Mouse (Mus musculus): ENCODE results near the gene Fgf12. TPM values are rescaled to one million over a fixed set of nuclear protein-coding genes. Genes with fewer than 3 reads are reported as not detected.

The Fgf12 gene
- polyA plus RNA-seq, 1 experiment from 2014 or later, result 2.3 TPM

- WGBS, result 89% methylated on average over 3 of the region's 3 CpGs
- no peak overlapping the region for H3K27ac ChIP-seq
- H3K27me3 ChIP-seq (ENCODE audit: poor library complexity, severe bottlenecking), result no peaks in the 10 kb centered on the region
- DNase-seq (ENCODE audit: extremely low spot score, low spot score), result no peak
- H3K9me3 ChIP-seq, result no peaks in the 10 kb centered on the region
- H3K36me3 ChIP-seq (replicated peaks), result no peaks in the 10 kb centered on the region
- no peak overlapping the region for H3K4me3 ChIP-seq
- H3K4me1 ChIP-seq, result no peaks in the 10 kb centered on the region; the same call in 1 of the 2 replicates
Measured at GRCm38 (mm10) chr16:28681625-28682024, 71.2 kb downstream of the Fgf12 start.

- Histone ChIP-seq H3K4me3 (no peak overlapping the region), H3K4me1 (no peaks in the 10 kb centered on the region), H3K9me3 (no peaks in the 10 kb centered on the region), H3K27ac (no peak overlapping the region), H3K36me3 (replicated peaks) (no peaks in the 10 kb centered on the region), H3K27me3 (ENCODE audit: poor library complexity, severe bottlenecking) (no peaks in the 10 kb centered on the region)
- DNase-seq (ENCODE audit: extremely low spot score, low spot score), result no peak
- WGBS, result 91% methylated on average over 5 of the region's 5 CpGs
Measured at GRCm38 (mm10) chr16:28668815-28669347, 84.0 kb downstream of the Fgf12 start.

GRCm38 (mm10) chr16:28652640-28653039 is 100.2 kb downstream of the Fgf12 start:
- Histone ChIP-seq H3K36me3 (replicated peaks) (no peaks in the 10 kb centered on the region), H3K9me3 (no peaks in the 10 kb centered on the region), H3K27me3 (ENCODE audit: poor library complexity, severe bottlenecking) (no peaks in the 10 kb centered on the region), H3K4me3 (no peak overlapping the region), H3K27ac (no peak overlapping the region), H3K4me1 (peaks cover 3% of the 10 kb centered on the region; the same call in 1 of the 2 replicates)
- no peak for DNase-seq (ENCODE audit: extremely low spot score, low spot score)
- WGBS, result 94% methylated on average over 10 of the region's 10 CpGs

GRCm38 (mm10) chr16:28650589-28650988 is 102.3 kb downstream of the Fgf12 start:
- 77% methylated on average over 3 of the region's 3 CpGs for WGBS
- H3K4me3 ChIP-seq, result no peak overlapping the region
- H3K4me1 ChIP-seq, result peaks cover 3% of the 10 kb centered on the region; the same call in 1 of the 2 replicates
- DNase-seq (ENCODE audit: extremely low spot score, low spot score), result no peak
- no peaks in the 10 kb centered on the region for H3K36me3 ChIP-seq (replicated peaks)
- H3K27ac ChIP-seq, result no peak overlapping the region
- H3K27me3 ChIP-seq (ENCODE audit: poor library complexity, severe bottlenecking), result no peaks in the 10 kb centered on the region
- no peaks in the 10 kb centered on the region for H3K9me3 ChIP-seq

GRCm38 (mm10) chr16:28645030-28645429 is 107.8 kb downstream of the Fgf12 start:
- Histone ChIP-seq H3K4me3 (no peak overlapping the region), H3K4me1 (peaks cover under 1% of the 10 kb centered on the region; the same call in 1 of the 2 replicates), H3K36me3 (replicated peaks) (no peaks in the 10 kb centered on the region), H3K9me3 (no peaks in the 10 kb centered on the region), H3K27me3 (ENCODE audit: poor library complexity, severe bottlenecking) (no peaks in the 10 kb centered on the region), H3K27ac (no peak overlapping the region)
- WGBS, result 92% methylated on average over 3 of the region's 3 CpGs
- DNase-seq (ENCODE audit: extremely low spot score, low spot score), result no peak

GRCm38 (mm10) chr16:28631721-28632120 is 121.1 kb downstream of the Fgf12 start:
- DNase-seq (ENCODE audit: extremely low spot score, low spot score), result no peak
- no peaks in the 10 kb centered on the region for H3K9me3 ChIP-seq
- 87% methylated on average over 5 of the region's 5 CpGs for WGBS
- H3K36me3 ChIP-seq (replicated peaks), result no peaks in the 10 kb centered on the region
- no peaks in the 10 kb centered on the region for H3K27me3 ChIP-seq (ENCODE audit: poor library complexity, severe bottlenecking)
- H3K4me1 ChIP-seq, result no peaks in the 10 kb centered on the region; the same call in 1 of the 2 replicates
- H3K4me3 ChIP-seq, result no peak overlapping the region
- H3K27ac ChIP-seq, result no peak overlapping the region

- Histone ChIP-seq H3K9me3 (no peaks in the 10 kb centered on the region), H3K4me1 (no peaks in the 10 kb centered on the region; the same call in 1 of the 2 replicates), H3K27me3 (ENCODE audit: poor library complexity, severe bottlenecking) (no peaks in the 10 kb centered on the region), H3K4me3 (no peak overlapping the region), H3K36me3 (replicated peaks) (no peaks in the 10 kb centered on the region), H3K27ac (no peak overlapping the region)
- no peak for DNase-seq (ENCODE audit: extremely low spot score, low spot score)
- 91% methylated on average over 11 of the region's 11 CpGs for WGBS
Measured at GRCm38 (mm10) chr16:28630771-28631484, 121.9 kb downstream of the Fgf12 start.

GRCm38 (mm10) chr16:28626259-28626658 is 126.6 kb downstream of the Fgf12 start:
- 86% methylated on average over 6 of the region's 6 CpGs for WGBS
- Histone ChIP-seq H3K27me3 (ENCODE audit: poor library complexity, severe bottlenecking) (no peaks in the 10 kb centered on the region), H3K9me3 (peaks cover 9% of the 10 kb centered on the region; the same call in 1 of the 2 replicates), H3K27ac (no peak overlapping the region), H3K36me3 (replicated peaks) (no peaks in the 10 kb centered on the region), H3K4me1 (no peaks in the 10 kb centered on the region), H3K4me3 (no peak overlapping the region)
- DNase-seq (ENCODE audit: extremely low spot score, low spot score), result no peak

- H3K27ac ChIP-seq, result no peak overlapping the region
- no peaks in the 10 kb centered on the region for H3K27me3 ChIP-seq (ENCODE audit: poor library complexity, severe bottlenecking)
- no peak overlapping the region for H3K4me3 ChIP-seq
- H3K36me3 ChIP-seq (replicated peaks), result no peaks in the 10 kb centered on the region
- H3K4me1 ChIP-seq, result no peaks in the 10 kb centered on the region
- DNase-seq (ENCODE audit: extremely low spot score, low spot score), result no peak
- WGBS, result 66% methylated on average over 5 of the region's 5 CpGs
- peaks cover 9% of the 10 kb centered on the region; the same call in 1 of the 2 replicates for H3K9me3 ChIP-seq
Measured at GRCm38 (mm10) chr16:28625689-28626088, 127.2 kb downstream of the Fgf12 start.

- peaks cover 10% of the 10 kb centered on the region for H3K4me1 ChIP-seq
- no peak overlapping the region for H3K27ac ChIP-seq
- H3K27me3 ChIP-seq (ENCODE audit: poor library complexity, severe bottlenecking), result no peaks in the 10 kb centered on the region
- no peak overlapping the region for H3K4me3 ChIP-seq
- DNase-seq (ENCODE audit: extremely low spot score, low spot score), result no peak
- 85% methylated on average over 3 of the region's 3 CpGs for WGBS
- no peaks in the 10 kb centered on the region for H3K36me3 ChIP-seq (replicated peaks)
- H3K9me3 ChIP-seq, result no peaks in the 10 kb centered on the region
Measured at GRCm38 (mm10) chr16:28614412-28614811, 138.5 kb downstream of the Fgf12 start.

GRCm38 (mm10) chr16:28610940-28611339 is 141.9 kb downstream of the Fgf12 start:
- Histone ChIP-seq H3K36me3 (replicated peaks) (no peaks in the 10 kb centered on the region), H3K9me3 (no peaks in the 10 kb centered on the region), H3K4me1 (peaks cover 10% of the 10 kb centered on the region), H3K27ac (no peak overlapping the region), H3K27me3 (ENCODE audit: poor library complexity, severe bottlenecking) (no peaks in the 10 kb centered on the region), H3K4me3 (no peak overlapping the region)
- DNase-seq (ENCODE audit: extremely low spot score, low spot score), result peak; percentile 53
- WGBS, result 17% methylated on average over 3 of the region's 3 CpGs

- Histone ChIP-seq H3K4me3 (no peak overlapping the region), H3K4me1 (no peaks in the 10 kb centered on the region), H3K27me3 (ENCODE audit: poor library complexity, severe bottlenecking) (no peaks in the 10 kb centered on the region), H3K27ac (no peak overlapping the region), H3K36me3 (replicated peaks) (no peaks in the 10 kb centered on the region), H3K9me3 (no peaks in the 10 kb centered on the region)
- DNase-seq (ENCODE audit: extremely low spot score, low spot score), result no peak
- 81% methylated on average over 1 of the region's 1 CpGs for WGBS
Measured at GRCm38 (mm10) chr16:28603155-28603554, 149.7 kb downstream of the Fgf12 start.

- no peak for DNase-seq (ENCODE audit: extremely low spot score, low spot score)
- no peaks in the 10 kb centered on the region for H3K4me1 ChIP-seq
- WGBS, result 87% methylated on average over 4 of the region's 4 CpGs
Measured at GRCm38 (mm10) chr16:28601723-28602122, 151.1 kb downstream of the Fgf12 start.

More at GRCm38 (mm10) chr16:28601723-28602122, 151.1 kb downstream of the Fgf12 start:
- Histone ChIP-seq H3K27ac (no peak overlapping the region), H3K27me3 (ENCODE audit: poor library complexity, severe bottlenecking) (no peaks in the 10 kb centered on the region), H3K36me3 (replicated peaks) (no peaks in the 10 kb centered on the region), H3K4me3 (no peak overlapping the region), H3K9me3 (no peaks in the 10 kb centered on the region)

Measured in forebrain, embryonic 10.5 days (tissue).